Mouse (Mus musculus) mammary gland, adult 2 months (tissue): ENCODE results near the gene Gsto2. TPM values are rescaled to one million over a fixed set of nuclear protein-coding genes. Genes with fewer than 3 reads are reported as not detected.

Source experiments
- polyA plus RNA-seq: library from polyadenylated mRNA; depleted of rRNA; stranded (reverse); fragments of >200 nt; gene quantifications from 2 replicates; pipeline ENCODE4 v1.2.3, GENCODE M21; 2012; ENCODE audit warnings: low replicate concordance; rRNA removed

The Gsto2 gene
- 1.3 and 3.0 TPM in 2 replicates for polyA plus RNA-seq

DNA sequence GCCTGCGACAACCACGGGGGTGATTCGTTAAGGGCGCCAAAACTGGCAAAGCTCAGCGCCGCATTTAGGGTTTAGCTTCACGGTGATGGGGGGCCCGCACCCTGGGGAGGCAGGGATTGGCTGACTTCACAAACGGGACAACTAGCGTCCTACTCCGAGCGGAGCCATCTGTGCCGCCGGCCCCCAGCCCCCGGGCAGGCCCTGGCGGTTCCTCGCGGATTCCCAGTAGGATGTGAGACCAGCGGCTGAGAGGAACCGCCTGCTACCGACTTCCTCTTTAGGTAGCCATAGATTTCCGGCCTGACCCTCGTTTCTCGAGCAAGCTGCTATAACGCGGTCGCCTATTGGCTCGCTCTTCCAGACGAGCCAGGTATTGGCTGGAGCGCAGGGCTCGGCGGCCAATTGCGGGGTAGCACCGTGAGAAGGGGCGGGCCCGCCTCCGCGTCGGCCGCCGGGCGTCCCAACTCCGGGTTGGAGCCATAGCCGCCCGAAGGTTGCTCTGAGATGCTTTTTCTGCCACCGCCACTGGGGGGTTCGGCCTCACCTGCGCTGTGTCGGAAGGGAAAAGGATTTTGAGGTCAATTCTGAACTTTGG is at the start of gene Gsto2:
Gene Gsto2 (plus strand): TSS at position 182 of the 595 bp plus-strand sequence.

DNA sequence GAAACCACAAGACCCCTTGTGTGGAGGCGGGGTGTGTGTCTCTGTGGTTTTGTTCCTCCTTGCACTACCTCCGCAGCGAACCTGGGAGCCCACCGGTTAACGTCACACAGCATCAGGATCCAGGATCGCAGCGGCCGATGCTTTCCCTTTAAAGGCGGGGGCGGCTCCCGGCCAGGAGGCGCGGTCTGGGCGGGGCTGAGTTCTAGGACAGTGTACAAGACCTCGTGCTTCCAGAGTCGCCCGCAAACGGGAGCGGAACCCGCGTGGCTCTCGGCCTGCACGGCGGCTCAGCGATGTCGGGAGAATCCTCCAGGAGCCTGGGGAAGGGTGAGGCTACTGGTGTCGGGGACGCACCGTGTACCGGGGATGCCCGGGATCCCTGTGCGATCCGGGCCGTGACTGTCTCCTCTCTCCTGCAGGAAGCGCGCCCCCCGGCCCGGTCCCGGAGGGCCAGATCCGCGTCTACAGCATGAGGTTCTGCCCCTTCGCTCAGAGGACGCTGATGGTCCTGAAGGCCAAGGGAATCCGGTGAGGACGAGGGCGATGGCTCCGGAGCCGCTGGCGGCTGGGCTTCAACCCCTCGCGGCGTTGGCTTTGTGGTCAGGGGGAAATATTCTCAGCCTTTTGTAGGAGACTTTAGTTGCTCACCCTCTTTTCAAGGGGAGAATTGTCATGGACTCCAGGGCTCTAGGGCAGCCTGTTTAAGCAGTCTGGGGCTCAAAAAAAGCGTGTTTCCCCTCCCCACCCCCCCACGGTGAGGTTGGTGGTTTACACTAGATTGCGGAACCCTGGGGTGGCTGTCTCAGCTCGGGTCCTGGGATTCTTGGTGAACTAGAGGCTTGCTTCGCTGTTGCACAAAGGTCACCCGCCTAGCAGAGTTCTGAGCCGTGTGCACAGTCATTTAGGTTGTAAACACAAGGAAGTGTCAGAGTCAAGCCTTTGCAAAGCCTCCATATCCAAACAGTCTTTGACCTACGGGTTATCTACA is 10.2 kb upstream of the Gsto2 start, which contains the start of gene Gsto1:
Gene Gsto1 (plus strand): TSS at position 175 of the 988 bp plus-strand sequence.

DNA sequence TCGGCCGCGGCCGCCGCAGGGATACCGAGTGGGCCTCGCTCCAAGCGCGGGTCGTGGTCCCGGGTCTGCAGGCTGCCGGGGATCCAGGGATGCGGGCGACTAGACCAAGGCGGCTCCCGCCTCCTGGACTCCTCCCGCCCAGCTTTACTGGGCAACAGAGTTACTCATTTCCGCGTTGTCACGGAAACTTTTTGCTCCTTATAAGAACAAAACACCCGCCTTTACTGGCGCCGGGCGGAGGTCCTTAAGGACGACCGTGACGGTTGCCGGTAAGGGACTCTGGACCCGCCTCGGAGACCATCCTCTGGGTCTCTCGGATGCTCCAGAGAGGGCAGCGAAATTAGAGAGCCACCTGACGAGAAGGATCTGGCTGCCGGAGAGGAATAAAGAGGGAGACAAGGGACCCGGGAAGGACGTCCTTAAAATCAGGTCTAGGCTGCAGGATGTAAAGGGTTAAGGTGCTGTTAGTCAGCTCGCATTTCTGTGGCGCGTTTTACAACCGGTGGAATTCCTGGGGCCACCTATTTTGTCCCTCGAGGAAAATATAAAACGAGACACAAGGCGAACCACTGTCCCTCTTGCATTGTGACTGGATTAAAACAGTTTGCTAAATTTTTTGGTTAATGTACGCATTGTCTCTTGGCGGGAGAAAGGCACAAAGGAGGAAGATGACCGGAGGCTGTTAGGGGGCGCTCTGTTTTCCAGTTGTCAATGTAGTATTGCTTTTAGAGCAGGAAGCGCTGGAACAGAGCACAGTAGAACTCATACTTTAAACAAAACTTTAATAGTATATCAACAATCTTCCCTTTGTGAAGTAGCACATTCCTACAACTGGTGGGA is 54.0 kb downstream of the Gsto2 start, which contains the start of the genes Cfap43 and Itprip:
Gene Cfap43 (minus strand): TSS at position 162 of the 840 bp plus-strand sequence.
Gene Itprip (minus strand): TSS at position 174 of the 840 bp plus-strand sequence.

Other genes starting within 250 kb of the Gsto2 start
- 20.2 and 34.7 TPM in 2 replicates for gene Col17a1, start 173.4 kb upstream of the Gsto2 start, polyA plus RNA-seq
- 52.8 and 62.7 TPM in 2 replicates for gene Sfr1, start 133.9 kb upstream of the Gsto2 start, polyA plus RNA-seq
- 59.6 and 60.6 TPM in 2 replicates for gene Gsto1, start 10.6 kb upstream of the Gsto2 start, polyA plus RNA-seq
- gene Cfap43, start 53.8 kb downstream of the Gsto2 start, polyA plus RNA-seq = 0.04 TPM in 1 of 2 replicates, not detected in the other
- 8.3 and 11.6 TPM in 2 replicates for gene Itprip, start 53.8 kb downstream of the Gsto2 start, polyA plus RNA-seq
- not detected in 2 replicates for gene Cfap58, start 72.1 kb downstream of the Gsto2 start, polyA plus RNA-seq